Mouse (Mus musculus) heart, adult 2 months (tissue): ENCODE results near the gene Suds3.

Experiments
- CTCF ChIP-seq: fragments of 200-600 bp; IDR thresholded peaks from 2 replicates; pipeline ENCODE4 v1.8.1; 2022; ENCODE audit warnings: antibody characterized with exemption, mild to moderate bottlenecking, moderate library complexity
- POLR2A ChIP-seq: fragments of 200-500 bp; IDR thresholded peaks from 2 replicates; pipeline ENCODE4 v1.6.1; 2011; ENCODE audit warnings: mild to moderate bottlenecking, low read depth, low read length, control low read depth; ENCODE audit not compliant: insufficient read depth

DNA sequence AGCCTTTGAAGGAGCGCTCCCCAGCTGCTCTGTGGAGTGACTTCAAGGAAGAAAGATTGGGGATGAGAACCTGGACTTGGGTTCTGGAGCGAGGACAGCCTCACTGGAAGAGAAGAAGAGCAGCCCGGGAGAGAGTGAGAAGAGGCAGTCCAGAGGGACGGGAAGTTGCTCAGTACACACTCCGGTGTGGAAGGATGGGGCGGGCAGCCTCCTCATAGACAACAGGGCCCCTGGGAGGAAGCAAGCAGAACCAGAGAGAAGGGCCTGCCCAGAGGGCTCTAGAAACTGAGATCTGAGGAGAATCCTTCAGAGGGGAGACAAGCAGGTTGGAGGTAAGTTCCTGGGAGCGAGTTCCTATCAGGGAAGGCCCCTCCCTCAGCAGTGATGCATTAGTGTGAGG, 24.5 kb upstream of the Suds3 start:
- no peak for TF ChIP-seq CTCF
- TF ChIP-seq POLR2A = no peak
